Mouse (Mus musculus): Measurements from ENCODE around the gene Snx3.

DNA sequence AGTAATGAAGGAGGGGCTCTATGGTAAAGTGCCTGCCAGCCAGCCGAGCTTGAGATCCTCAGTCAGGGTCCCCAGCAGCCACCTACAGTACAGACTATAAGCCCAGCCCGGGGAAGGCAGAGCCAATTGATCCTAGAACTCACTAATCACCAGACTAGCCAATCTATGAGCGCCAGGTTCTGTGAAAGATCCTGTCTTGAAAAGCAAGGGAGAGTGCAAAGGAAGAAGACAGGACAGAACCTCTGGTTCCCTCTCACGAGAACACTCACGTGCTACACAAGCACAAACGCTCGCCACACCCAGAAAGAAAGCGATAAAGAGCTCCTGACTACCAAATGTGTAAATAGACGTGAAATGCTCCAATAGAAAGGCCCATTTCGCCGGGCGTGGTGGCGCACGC, 37.0 kb upstream of the Snx3 start:
- TF ChIP-seq CTCF (IDR thresholded peaks at IDR 0.05; ENCODE audit: borderline replicate concordance, extremely low read depth, insufficient read depth, insufficient read length) (no peak), POLR2A (IDR thresholded peaks at IDR 0.05; ENCODE audit: borderline replicate concordance, extremely low read depth, insufficient read depth, insufficient read length, poor library complexity, severe bottlenecking) (no peak)
